Mouse (Mus musculus): ENCODE measurements at regions not wholly inside any gene's neighbourhood (a gene's known extent, or its start where the extent isn't known, plus 50 kb on each side); places are given as distances from the start of the nearest gene placed in this dataset.

GRCm38 (mm10) chr4:34498325-34498724 lies 52.4 kb upstream of the Akirin2 start:
- no peak overlapping the region for H3K27ac ChIP-seq (ENCODE audit: low read depth)
- H3K9me3 ChIP-seq (replicated peaks; ENCODE audit: control insufficient read depth, low read length), result no peaks in the 10 kb centered on the region
- no peaks in the 10 kb centered on the region for H3K36me3 ChIP-seq (replicated peaks; ENCODE audit: control insufficient read depth, insufficient read depth, low read length)
- H3K4me1 ChIP-seq (ENCODE audit: control insufficient read depth, insufficient read depth), result no peaks in the 10 kb centered on the region
- TF ChIP-seq CTCF (IDR thresholded peaks at IDR 0.05; ENCODE audit: low read depth), result no peak
- no peak for TF ChIP-seq EP300 (IDR thresholded peaks at IDR 0.05; ENCODE audit: low read depth)
- no peak for DNase-seq (ENCODE audit: low spot score)
- WGBS, result 89% methylated on average over 9 of the region's 9 CpGs
- no peak overlapping the region for H3K4me3 ChIP-seq (ENCODE audit: low read depth, low read length)
- no peak overlapping the region for H3K4me2 ChIP-seq (ENCODE audit: low read depth, low read length)
- H3K27me3 ChIP-seq (ENCODE audit: control insufficient read depth, insufficient read depth, low read length), result no peaks in the 10 kb centered on the region
- H3K9ac ChIP-seq (replicated peaks; ENCODE audit: low read depth, low read length), result no peak overlapping the region
- no peak for ATAC-seq (ENCODE audit: insufficient read depth, low read depth)

GRCm38 (mm10) chr4:34498781-34499180 lies 52.0 kb upstream of the Akirin2 start:
- Histone ChIP-seq H3K4me2 (ENCODE audit: low read depth, low read length) (no peak overlapping the region), H3K9ac (replicated peaks; ENCODE audit: low read depth, low read length) (no peak overlapping the region), H3K4me1 (ENCODE audit: control insufficient read depth, insufficient read depth) (no peaks in the 10 kb centered on the region), H3K27ac (ENCODE audit: low read depth) (no peak overlapping the region), H3K4me3 (ENCODE audit: low read depth, low read length) (no peak overlapping the region), H3K36me3 (replicated peaks; ENCODE audit: control insufficient read depth, insufficient read depth, low read length) (no peaks in the 10 kb centered on the region), H3K9me3 (replicated peaks; ENCODE audit: control insufficient read depth, low read length) (no peaks in the 10 kb centered on the region), H3K27me3 (ENCODE audit: control insufficient read depth, insufficient read depth, low read length) (no peaks in the 10 kb centered on the region)
- 91% methylated on average over 7 of the region's 7 CpGs for WGBS
- no peak for ATAC-seq (ENCODE audit: insufficient read depth, low read depth)
- no peak for DNase-seq (ENCODE audit: low spot score)
- TF ChIP-seq CTCF (IDR thresholded peaks at IDR 0.05; ENCODE audit: low read depth) (no peak), EP300 (IDR thresholded peaks at IDR 0.05; ENCODE audit: low read depth) (no peak)

DNA sequence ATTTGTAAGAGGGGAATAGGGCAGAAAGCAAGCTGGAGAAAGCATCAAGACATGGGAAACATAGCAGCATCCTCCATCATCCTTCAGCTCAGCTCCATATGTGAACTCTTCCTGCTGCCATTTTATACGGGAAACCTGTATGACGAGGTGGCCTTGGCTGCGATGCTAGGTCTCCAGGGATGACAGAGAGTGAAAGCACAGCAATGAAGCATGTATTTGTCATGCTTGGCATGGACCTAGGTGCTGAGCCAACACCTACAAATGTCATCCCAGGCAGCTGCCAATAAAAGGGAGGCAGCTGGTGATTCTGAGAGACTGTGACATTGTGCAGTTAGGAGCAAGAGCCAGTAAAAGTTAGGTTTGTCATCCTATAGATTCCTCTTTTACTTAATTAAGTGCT lies 51.0 kb upstream of the Akirin2 start:
- Histone ChIP-seq H3K4me2 (ENCODE audit: low read depth, low read length) (no peak overlapping the region), H3K27me3 (ENCODE audit: control insufficient read depth, insufficient read depth, low read length) (no peaks in the 10 kb centered on the region), H3K9me3 (replicated peaks; ENCODE audit: control insufficient read depth, low read length) (no peaks in the 10 kb centered on the region), H3K4me3 (ENCODE audit: low read depth, low read length) (no peak overlapping the region), H3K36me3 (replicated peaks; ENCODE audit: control insufficient read depth, insufficient read depth, low read length) (no peaks in the 10 kb centered on the region), H3K27ac (ENCODE audit: low read depth) (no peak overlapping the region), H3K4me1 (ENCODE audit: control insufficient read depth, insufficient read depth) (no peaks in the 10 kb centered on the region), H3K9ac (replicated peaks; ENCODE audit: low read depth, low read length) (no peak overlapping the region)
- TF ChIP-seq EP300 (IDR thresholded peaks at IDR 0.05; ENCODE audit: low read depth), result no peak
- ATAC-seq (ENCODE audit: insufficient read depth, low read depth), result no peak
- DNase-seq (ENCODE audit: low spot score), result no peak
- 87% methylated on average over 3 of the region's 3 CpGs for WGBS
